Mouse (Mus musculus): Measurements from ENCODE around the gene Ccdc9b. TPM values are rescaled to one million over a fixed set of nuclear protein-coding genes. Genes with fewer than 3 reads are reported as not detected.

Gene Ccdc9b
- polyA plus RNA-seq, 1 experiment from 2014 or later, result 0.59 TPM

- H3K36me3 ChIP-seq (ENCODE audit: control insufficient read depth, insufficient read depth, low read length), result no peaks in the 10 kb centered on the region
- WGBS, result 81% methylated on average over 6 of the region's 6 CpGs
- H3K4me1 ChIP-seq (ENCODE audit: control insufficient read depth, insufficient read depth, low read length), result 0 out of 2 replicates have a peak, but pooled peaks cover 2% of the 10 kb centered on the region
- H3K4me2 ChIP-seq (ENCODE audit: low read length), result no peak within 1 kb of the TSS
- no peak within 1 kb of the TSS for H3K4me3 ChIP-seq (replicated peaks; ENCODE audit: low read depth, low read length)
- DNase-seq (no peak), ATAC-seq (ENCODE audit: low FRiP score, low TSS enrichment) (no peak)
- no peaks in the 10 kb centered on the region for H3K27me3 ChIP-seq (ENCODE audit: control insufficient read depth, insufficient read depth, low read length)
- no peaks in the 10 kb centered on the region for H3K9me3 ChIP-seq (ENCODE audit: control insufficient read depth, low read length)
- H3K9ac ChIP-seq (replicated peaks; ENCODE audit: low read length), result no peak within 1 kb of the TSS
- no peak within 1 kb of the TSS for H3K27ac ChIP-seq (replicated peaks; ENCODE audit: low read depth, low read length)
Observed at GRCm38 (mm10) chr2:118772158-118772874, 9.9 kb upstream of the Ccdc9b start, which contains the start of gene Phgr1. Gene Phgr1 (plus strand): TSS chr2:118772769.

- Histone ChIP-seq H3K4me3 (replicated peaks; ENCODE audit: low read depth, low read length) (no peak overlapping the region), H3K4me2 (ENCODE audit: low read length) (no peak overlapping the region), H3K27me3 (ENCODE audit: control insufficient read depth, insufficient read depth, low read length) (no peaks in the 10 kb centered on the region), H3K27ac (replicated peaks; ENCODE audit: low read depth, low read length) (no peak overlapping the region), H3K9me3 (ENCODE audit: control insufficient read depth, low read length) (no peaks in the 10 kb centered on the region), H3K4me1 (ENCODE audit: control insufficient read depth, insufficient read depth, low read length) (peaks cover 20% of the 10 kb centered on the region), H3K36me3 (ENCODE audit: control insufficient read depth, insufficient read depth, low read length) (no peaks in the 10 kb centered on the region), H3K9ac (replicated peaks; ENCODE audit: low read length) (no peak overlapping the region)
- DNase-seq (no peak), ATAC-seq (ENCODE audit: low FRiP score, low TSS enrichment) (no peak)
- WGBS, result 75% methylated on average over 10 of the region's 10 CpGs
Observed at GRCm38 (mm10) chr2:118766041-118767033, 3.9 kb upstream of the Ccdc9b start.

GRCm38 (mm10) chr2:118764875-118765274 lies 2.4 kb upstream of the Ccdc9b start:
- DNase-seq (no peak), ATAC-seq (ENCODE audit: low FRiP score, low TSS enrichment) (no peak)
- Histone ChIP-seq H3K9me3 (ENCODE audit: control insufficient read depth, low read length) (no peaks in the 10 kb centered on the region), H3K4me2 (ENCODE audit: low read length) (no peak overlapping the region), H3K27ac (replicated peaks; ENCODE audit: low read depth, low read length) (no peak overlapping the region), H3K36me3 (ENCODE audit: control insufficient read depth, insufficient read depth, low read length) (no peaks in the 10 kb centered on the region), H3K27me3 (ENCODE audit: control insufficient read depth, insufficient read depth, low read length) (no peaks in the 10 kb centered on the region), H3K4me3 (replicated peaks; ENCODE audit: low read depth, low read length) (no peak overlapping the region), H3K9ac (replicated peaks; ENCODE audit: low read length) (no peak overlapping the region), H3K4me1 (ENCODE audit: control insufficient read depth, insufficient read depth, low read length) (peaks cover 26% of the 10 kb centered on the region)
- WGBS, result 88% methylated on average over 5 of the region's 5 CpGs

- Histone ChIP-seq H3K36me3 (ENCODE audit: control insufficient read depth, insufficient read depth, low read length) (no peaks in the 10 kb centered on the region), H3K9ac (replicated peaks; ENCODE audit: low read length) (no peak overlapping the region), H3K27ac (replicated peaks; ENCODE audit: low read depth, low read length) (no peak overlapping the region), H3K27me3 (ENCODE audit: control insufficient read depth, insufficient read depth, low read length) (no peaks in the 10 kb centered on the region), H3K9me3 (ENCODE audit: control insufficient read depth, low read length) (no peaks in the 10 kb centered on the region), H3K4me1 (ENCODE audit: control insufficient read depth, insufficient read depth, low read length) (peaks cover 26% of the 10 kb centered on the region), H3K4me2 (ENCODE audit: low read length) (no peak overlapping the region), H3K4me3 (replicated peaks; ENCODE audit: low read depth, low read length) (no peak overlapping the region)
- no peak for ATAC-seq (ENCODE audit: low FRiP score, low TSS enrichment)
- 21% methylated on average over 11 of the region's 11 CpGs for WGBS
- DNase-seq, result peak; percentile 82
Observed at GRCm38 (mm10) chr2:118764094-118764831, 1.8 kb upstream of the Ccdc9b start.

- no peaks in the 10 kb centered on the region for H3K9me3 ChIP-seq (ENCODE audit: control insufficient read depth, low read length)
- H3K4me2 ChIP-seq (ENCODE audit: low read length), result no peak overlapping the region
- peak overlapping the region; percentile 95 for H3K27ac ChIP-seq (replicated peaks; ENCODE audit: low read depth, low read length)
- no peaks in the 10 kb centered on the region for H3K27me3 ChIP-seq (ENCODE audit: control insufficient read depth, insufficient read depth, low read length)
- H3K4me3 ChIP-seq (replicated peaks; ENCODE audit: low read depth, low read length), result no peak overlapping the region
- H3K36me3 ChIP-seq (ENCODE audit: control insufficient read depth, insufficient read depth, low read length), result no peaks in the 10 kb centered on the region
- WGBS, result 59% methylated on average over 7 of the region's 7 CpGs
- DNase-seq (no peak), ATAC-seq (ENCODE audit: low FRiP score, low TSS enrichment) (no peak)
- H3K4me1 ChIP-seq (ENCODE audit: control insufficient read depth, insufficient read depth, low read length), result peaks cover 26% of the 10 kb centered on the region
- no peak overlapping the region for H3K9ac ChIP-seq (replicated peaks; ENCODE audit: low read length)
Observed at GRCm38 (mm10) chr2:118763469-118763868, 1.0 kb upstream of the Ccdc9b start.

GRCm38 (mm10) chr2:118762784-118763148 lies 305 bp upstream of the Ccdc9b start:
- 15% methylated on average over 10 of the region's 10 CpGs for WGBS
- H3K27ac ChIP-seq (replicated peaks; ENCODE audit: low read depth, low read length), result peak overlapping the region; percentile 95
- peaks cover 26% of the 10 kb centered on the region for H3K4me1 ChIP-seq (ENCODE audit: control insufficient read depth, insufficient read depth, low read length)
- no peaks in the 10 kb centered on the region for H3K36me3 ChIP-seq (ENCODE audit: control insufficient read depth, insufficient read depth, low read length)
- H3K9me3 ChIP-seq (ENCODE audit: control insufficient read depth, low read length), result no peaks in the 10 kb centered on the region
- peak overlapping the region; percentile 47 for H3K4me2 ChIP-seq (ENCODE audit: low read length)
- ATAC-seq (ENCODE audit: low FRiP score, low TSS enrichment), result no peak
- H3K27me3 ChIP-seq (ENCODE audit: control insufficient read depth, insufficient read depth, low read length), result no peaks in the 10 kb centered on the region
- no peak for DNase-seq
- peak overlapping the region; percentile 36; the same call in 1 of the 2 replicates for H3K9ac ChIP-seq (replicated peaks; ENCODE audit: low read length)
- no peak overlapping the region for H3K4me3 ChIP-seq (replicated peaks; ENCODE audit: low read depth, low read length)

GRCm38 (mm10) chr2:118761358-118761757 lies 1.1 kb downstream of the Ccdc9b start:
- DNase-seq (no peak), ATAC-seq (ENCODE audit: low FRiP score, low TSS enrichment) (no peak)
- Histone ChIP-seq H3K4me1 (ENCODE audit: control insufficient read depth, insufficient read depth, low read length) (peaks cover 26% of the 10 kb centered on the region), H3K27ac (replicated peaks; ENCODE audit: low read depth, low read length) (peak overlapping the region; percentile 95), H3K9me3 (ENCODE audit: control insufficient read depth, low read length) (no peaks in the 10 kb centered on the region), H3K36me3 (ENCODE audit: control insufficient read depth, insufficient read depth, low read length) (no peaks in the 10 kb centered on the region), H3K9ac (replicated peaks; ENCODE audit: low read length) (peak overlapping the region; percentile 36; the same call in 1 of the 2 replicates), H3K4me3 (replicated peaks; ENCODE audit: low read depth, low read length) (no peak overlapping the region), H3K27me3 (ENCODE audit: control insufficient read depth, insufficient read depth, low read length) (no peaks in the 10 kb centered on the region), H3K4me2 (ENCODE audit: low read length) (peak overlapping the region; percentile 47)
- 81% methylated on average over 12 of the region's 12 CpGs for WGBS

- no peak overlapping the region for H3K9ac ChIP-seq (replicated peaks; ENCODE audit: low read length)
- H3K4me1 ChIP-seq (ENCODE audit: control insufficient read depth, insufficient read depth, low read length), result peaks cover 26% of the 10 kb centered on the region
- no peak overlapping the region for H3K27ac ChIP-seq (replicated peaks; ENCODE audit: low read depth, low read length)
- no peak overlapping the region for H3K4me2 ChIP-seq (ENCODE audit: low read length)
- ATAC-seq (ENCODE audit: low FRiP score, low TSS enrichment) (no peak), DNase-seq (no peak)
- no peaks in the 10 kb centered on the region for H3K9me3 ChIP-seq (ENCODE audit: control insufficient read depth, low read length)
- no peak overlapping the region for H3K4me3 ChIP-seq (replicated peaks; ENCODE audit: low read depth, low read length)
- H3K27me3 ChIP-seq (ENCODE audit: control insufficient read depth, insufficient read depth, low read length), result no peaks in the 10 kb centered on the region
- 92% methylated on average over 11 of the region's 11 CpGs for WGBS
- no peaks in the 10 kb centered on the region for H3K36me3 ChIP-seq (ENCODE audit: control insufficient read depth, insufficient read depth, low read length)
Observed at GRCm38 (mm10) chr2:118760311-118761025, 2.0 kb downstream of the Ccdc9b start.

Measured in midbrain, embryonic 14.5 days (tissue).